Mouse (Mus musculus) thymus, adult 2 months (tissue): Measurements from ENCODE around the gene Ehbp1. TPM values are rescaled to one million over a fixed set of nuclear protein-coding genes. Genes with fewer than 3 reads are reported as not detected.

Experiments used
- DNase-seq: peaks from one replicate; pipeline ENCODE4 v3.0.0; 2021
- H3K27ac ChIP-seq: fragments of 200-500 bp; 2 replicates; pipeline ENCODE4 v1.5.1; 2012; ENCODE audit warnings: low read length, control low read depth; ENCODE audit not compliant: control insufficient read depth, insufficient read depth
- H3K27me3 ChIP-seq: fragments of 200-500 bp; 2 replicates; pipeline ENCODE4 v1.6.1; 2012; ENCODE audit warnings: mild to moderate bottlenecking, low read length, moderate library complexity, mixed read lengths; ENCODE audit not compliant: control insufficient read depth, insufficient read depth
- H3K36me3 ChIP-seq: fragments of 200-500 bp; 2 replicates; pipeline ENCODE4 v1.6.1; 2012; ENCODE audit warnings: mild to moderate bottlenecking, low read length, moderate library complexity; ENCODE audit not compliant: control insufficient read depth, insufficient read depth
- H3K4me1 ChIP-seq: fragments of 200-500 bp; replicated peaks from 2 replicates; pipeline ENCODE4 v1.6.1; 2012; ENCODE audit warnings: low read length; ENCODE audit not compliant: control insufficient read depth, insufficient read depth
- H3K4me3 ChIP-seq: fragments of 200-500 bp; 2 replicates; pipeline ENCODE4 v1.5.1; 2012; ENCODE audit warnings: mild to moderate bottlenecking, low read length, control low read depth, moderate library complexity; ENCODE audit not compliant: control insufficient read depth, insufficient read depth
- CTCF ChIP-seq: fragments of 200-500 bp; IDR thresholded peaks from 2 replicates; pipeline ENCODE4 v1.5.1; 2012; ENCODE audit warnings: mild to moderate bottlenecking, control low read depth, low read length, moderate library complexity, borderline replicate concordance; ENCODE audit not compliant: control insufficient read depth, poor library complexity, insufficient read depth; ENCODE audit errors: extremely low read depth
- POLR2A ChIP-seq: fragments of 200-500 bp; IDR thresholded peaks from 2 replicates; pipeline ENCODE4 v1.6.1; 2012; ENCODE audit warnings: mild to moderate bottlenecking, low read length, control low read depth, moderate library complexity; ENCODE audit not compliant: control insufficient read depth, poor library complexity, insufficient read depth; ENCODE audit errors: extremely low read depth
- WGBS: fragments of 180-500 bp; shearing (Covaris S2); methylation state at CpG from one replicate; pipeline ENCODE4 v1.1.7; 2018; 5-methylcytosine and 5-hydroxymethylcytosine counted together
- polyA plus RNA-seq: library from polyadenylated mRNA; depleted of rRNA; stranded (reverse); fragments of >200 nt; gene quantifications from 2 replicates; pipeline ENCODE4 v1.2.3, GENCODE M21; 2012

Ehbp1 gene
- polyA plus RNA-seq, 1 experiment = 0.75 TPM

DNA sequence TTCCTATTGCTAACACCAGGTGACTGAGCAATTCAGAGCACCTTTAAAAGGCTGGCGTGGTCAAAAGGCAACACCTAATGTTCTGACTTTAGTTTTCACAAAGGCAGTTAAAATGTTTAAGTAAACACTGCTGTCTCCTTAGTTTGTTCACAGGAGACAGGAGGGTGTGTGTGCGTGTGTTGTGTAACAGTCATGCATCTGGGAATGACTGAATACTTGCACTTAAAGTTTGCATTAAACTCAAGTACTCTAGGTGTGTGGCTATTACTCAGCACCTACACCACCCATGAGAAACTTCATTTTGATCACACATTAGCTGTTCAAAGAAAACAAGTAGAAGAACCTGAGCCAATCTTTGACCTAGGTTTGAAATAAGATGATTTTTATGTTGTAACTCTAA is 201.4 kb downstream of the Ehbp1 start:
- DNase-seq = no peak
- 91% methylated on average over 2 of the region's 2 CpGs for WGBS
- TF ChIP-seq POLR2A (no peak), CTCF (no peak)
- Histone ChIP-seq H3K27me3 (no peaks in the 10 kb centered on the region), H3K4me1 (no peaks in the 10 kb centered on the region), H3K27ac (no peak overlapping the region), H3K4me3 (no peak overlapping the region), H3K36me3 (no peaks in the 10 kb centered on the region)

DNA sequence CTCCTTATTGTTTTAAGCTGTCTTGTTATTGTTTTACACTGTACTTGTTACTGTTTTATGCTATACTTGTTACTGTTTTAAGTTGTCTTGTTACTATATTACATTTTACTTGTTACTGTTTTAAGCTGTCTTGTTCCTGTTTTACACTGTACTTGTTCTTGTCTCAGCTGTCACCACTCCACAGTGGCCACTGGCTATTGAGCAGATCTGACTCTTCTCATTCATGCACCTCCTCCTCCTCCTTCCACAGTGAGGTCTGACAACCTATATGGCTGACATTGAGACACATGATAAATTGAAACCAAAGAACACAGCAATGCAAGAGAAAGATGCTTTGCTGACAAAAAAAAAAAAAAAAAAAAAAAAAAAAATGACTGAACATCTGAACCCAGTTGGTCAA is 203.6 kb downstream of the Ehbp1 start:
- Histone ChIP-seq H3K4me3 (no peak overlapping the region), H3K4me1 (no peaks in the 10 kb centered on the region), H3K27ac (no peak overlapping the region), H3K36me3 (no peaks in the 10 kb centered on the region), H3K27me3 (no peaks in the 10 kb centered on the region)
- no peak for TF ChIP-seq POLR2A
- DNase-seq = no peak

- TF ChIP-seq CTCF (no peak), POLR2A (no peak)
- Histone ChIP-seq H3K4me1 (no peaks in the 10 kb centered on the region), H3K36me3 (no peaks in the 10 kb centered on the region), H3K27ac (no peak overlapping the region), H3K27me3 (no peaks in the 10 kb centered on the region), H3K4me3 (no peak overlapping the region)
- DNase-seq = no peak
- 98% methylated on average over 2 of the region's 2 CpGs for WGBS
Observed at GRCm38 (mm10) chr11:22125188-22125587, 216.9 kb downstream of the Ehbp1 start.

DNA sequence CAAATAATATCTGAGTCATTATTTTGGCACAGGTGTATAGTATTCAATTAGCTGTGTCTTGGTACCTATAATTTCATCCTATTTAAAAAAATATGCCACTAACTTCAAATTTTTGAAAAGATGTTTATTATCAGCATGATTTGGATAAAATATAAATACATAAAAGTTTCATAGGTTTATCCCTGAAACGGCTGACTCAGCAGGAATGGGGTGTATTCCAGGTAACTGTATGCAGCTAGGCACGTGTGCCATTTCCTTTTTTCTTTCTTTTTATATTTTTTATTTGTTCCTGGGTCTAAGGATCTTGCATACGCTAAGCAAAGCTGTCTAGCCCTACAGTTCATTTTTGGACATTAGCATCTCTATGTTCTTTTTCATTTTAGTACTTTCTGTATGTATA is 223.2 kb downstream of the Ehbp1 start:
- no peak for TF ChIP-seq CTCF
- TF ChIP-seq POLR2A = no peak
- 93% methylated on average over 3 of the region's 3 CpGs for WGBS
- no peak overlapping the region for H3K4me3 ChIP-seq
- no peaks in the 10 kb centered on the region for H3K36me3 ChIP-seq
- no peak overlapping the region for H3K27ac ChIP-seq
- DNase-seq = no peak
- H3K4me1 ChIP-seq = no peaks in the 10 kb centered on the region
- no peaks in the 10 kb centered on the region for H3K27me3 ChIP-seq

GRCm38 (mm10) chr11:22112161-22112560 is 229.9 kb downstream of the Ehbp1 start:
- Histone ChIP-seq H3K36me3 (no peaks in the 10 kb centered on the region), H3K27ac (no peak overlapping the region), H3K27me3 (no peaks in the 10 kb centered on the region), H3K4me3 (no peak overlapping the region), H3K4me1 (no peaks in the 10 kb centered on the region)
- TF ChIP-seq CTCF = no peak
- no peak for TF ChIP-seq POLR2A
- 97% methylated on average over 3 of the region's 3 CpGs for WGBS
- DNase-seq = no peak

GRCm38 (mm10) chr11:22089346-22089745 is 252.7 kb downstream of the Ehbp1 start:
- Histone ChIP-seq H3K27ac (no peak overlapping the region), H3K36me3 (no peaks in the 10 kb centered on the region), H3K27me3 (no peaks in the 10 kb centered on the region), H3K4me3 (no peak overlapping the region), H3K4me1 (no peaks in the 10 kb centered on the region; the same call in 1 of the 2 replicates)
- WGBS = 98% methylated on average over 8 of the region's 8 CpGs
- no peak for DNase-seq
- TF ChIP-seq POLR2A (no peak), CTCF (no peak)

DNA sequence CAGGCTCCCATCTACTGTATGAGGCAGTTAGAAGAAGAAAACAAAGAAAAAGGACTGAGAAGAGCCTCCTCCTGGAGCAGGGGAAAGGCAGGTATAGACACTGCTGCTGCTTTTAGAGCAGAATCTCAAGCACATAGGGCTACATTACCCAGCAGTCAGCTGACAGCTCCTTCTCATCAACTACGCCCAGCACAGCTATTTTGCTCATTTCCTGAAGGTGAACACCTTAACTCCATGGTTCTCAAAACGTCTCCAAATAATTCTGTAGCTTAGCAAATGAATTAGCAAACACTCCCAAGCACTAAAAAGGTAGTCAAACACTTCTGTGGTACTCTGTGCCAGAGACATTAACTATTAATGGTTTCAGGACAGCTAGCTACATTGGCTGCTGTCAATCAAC is 278.7 kb downstream of the Ehbp1 start:
- TF ChIP-seq POLR2A (no peak), CTCF (no peak)
- no peak overlapping the region for H3K27ac ChIP-seq
- 70% methylated on average over 2 of the region's 2 CpGs for WGBS

DNA sequence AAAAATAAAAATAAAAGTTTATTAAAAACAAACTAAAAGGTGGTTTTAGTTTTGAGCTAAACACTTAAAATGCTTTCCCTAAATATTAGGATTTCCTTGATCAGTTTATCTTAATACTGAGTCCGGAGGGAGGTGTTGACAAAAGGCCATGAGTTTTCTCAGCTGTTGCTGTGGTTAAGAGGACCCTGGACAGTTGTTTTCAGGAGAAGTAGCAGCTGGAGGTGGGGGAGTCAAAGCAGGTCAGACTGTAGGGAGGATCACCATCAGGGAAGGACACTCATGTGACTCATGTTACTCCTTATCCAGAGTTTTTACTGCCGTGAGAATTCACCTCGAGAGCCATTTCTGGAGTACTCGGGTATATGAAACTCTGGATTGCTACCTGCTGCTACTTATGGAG is 280.4 kb downstream of the Ehbp1 start:
- WGBS = 97% methylated on average over 4 of the region's 4 CpGs
- no peaks in the 10 kb centered on the region for H3K27me3 ChIP-seq
- no peak for DNase-seq
- no peak overlapping the region for H3K27ac ChIP-seq
- H3K4me1 ChIP-seq = no peaks in the 10 kb centered on the region
- no peaks in the 10 kb centered on the region for H3K36me3 ChIP-seq
- H3K4me3 ChIP-seq = no peak overlapping the region
- TF ChIP-seq CTCF = no peak
- TF ChIP-seq POLR2A = no peak

More for the DNA sequence above, 278.7 kb downstream of the Ehbp1 start:
- H3K36me3 ChIP-seq = no peaks in the 10 kb centered on the region
- H3K4me3 ChIP-seq = no peak overlapping the region
- no peaks in the 10 kb centered on the region for H3K4me1 ChIP-seq
- no peak for DNase-seq
- H3K27me3 ChIP-seq = no peaks in the 10 kb centered on the region
